Mouse (Mus musculus): ENCODE data around the gene Mdga1.

The Mdga1 gene

DNA sequence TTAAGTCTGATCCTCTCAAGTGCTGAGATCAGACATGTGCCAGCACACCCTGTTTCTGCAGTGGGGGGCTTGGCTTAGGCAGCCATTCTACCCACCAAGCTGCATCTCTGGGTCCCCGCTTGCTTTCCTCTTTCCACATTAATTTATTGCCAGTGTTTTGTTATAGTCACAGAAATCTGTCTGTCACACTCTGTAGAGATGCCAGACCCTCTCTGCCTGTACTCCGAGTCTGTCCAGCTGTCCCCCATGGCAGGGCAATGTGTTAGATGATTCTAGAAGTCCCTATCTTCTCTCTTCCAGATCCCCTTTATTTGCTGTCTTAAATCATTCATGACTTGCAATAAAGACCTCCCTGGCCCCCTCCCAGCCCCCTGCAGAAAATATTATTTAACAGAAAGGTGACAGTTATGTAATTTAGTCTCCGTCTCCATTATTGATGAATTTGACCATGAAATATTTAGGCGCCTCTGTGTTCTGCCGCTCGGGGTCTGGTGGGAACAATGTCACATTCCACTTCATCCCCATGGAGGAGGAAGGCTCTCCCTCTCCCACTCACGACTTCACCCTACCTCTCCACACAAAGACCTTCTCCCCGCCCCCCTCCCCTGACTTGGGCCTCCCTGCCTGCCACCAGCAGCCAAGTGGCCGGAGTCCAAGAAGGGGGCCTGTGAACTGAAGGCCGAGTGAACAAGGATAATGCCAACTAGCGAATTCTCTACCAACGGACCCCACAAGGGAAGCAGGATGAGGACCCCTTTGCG is 50.9 kb downstream of the Mdga1 start:
- peak; percentile 27 to 56 for DNase-seq

- DNase-seq = no peak
Measured at GRCm38 (mm10) chr17:29916968-29917367, 52.9 kb downstream of the Mdga1 start.

DNA sequence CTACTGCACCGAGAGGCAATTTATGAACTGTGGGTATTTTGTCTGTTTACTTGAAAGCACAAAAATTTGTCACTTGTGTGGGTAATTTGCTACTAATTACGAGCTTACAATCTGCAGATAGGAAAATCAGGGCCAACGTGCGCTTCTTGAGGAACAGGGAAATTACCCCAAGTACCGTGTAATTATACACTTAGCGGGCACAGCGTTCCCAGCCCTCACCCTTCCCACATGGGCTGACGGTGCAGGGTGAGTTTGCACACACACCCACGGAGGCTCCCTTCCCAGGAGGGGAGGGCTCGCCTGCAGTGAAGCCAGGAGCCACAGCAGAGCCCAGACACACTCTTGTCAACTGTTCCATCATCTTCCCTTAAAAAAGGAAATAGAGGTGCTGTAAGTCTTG is 54.1 kb downstream of the Mdga1 start:
- DNase-seq = no peak

- DNase-seq = no peak
Measured at GRCm38 (mm10) chr17:29913301-29913965, 56.5 kb downstream of the Mdga1 start.

DNA sequence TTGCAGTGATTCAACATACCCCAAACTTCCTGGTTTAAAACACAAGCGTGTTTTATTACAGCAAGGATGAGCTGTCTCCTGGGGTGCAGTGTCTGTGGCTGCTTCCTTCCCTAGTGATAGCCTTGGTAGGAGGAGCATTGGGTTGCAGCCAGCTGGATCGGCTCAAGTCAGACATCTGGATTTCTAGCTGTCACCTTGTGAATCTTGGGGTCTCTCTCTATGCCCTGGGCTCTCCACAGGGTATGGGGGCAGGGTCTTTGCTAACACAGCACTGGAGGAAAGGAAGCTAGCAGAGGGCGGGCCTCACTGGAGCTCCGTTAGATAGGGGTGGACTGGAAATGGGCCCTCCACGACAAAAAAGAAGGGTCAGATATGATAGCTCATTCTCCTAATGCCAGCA is 57.2 kb downstream of the Mdga1 start:
- DNase-seq = no peak

GRCm38 (mm10) chr17:29909031-29909430 is 60.9 kb downstream of the Mdga1 start:
- DNase-seq = no peak

- DNase-seq = no peak
Measured at GRCm38 (mm10) chr17:29904694-29905093, 65.2 kb downstream of the Mdga1 start.

DNA sequence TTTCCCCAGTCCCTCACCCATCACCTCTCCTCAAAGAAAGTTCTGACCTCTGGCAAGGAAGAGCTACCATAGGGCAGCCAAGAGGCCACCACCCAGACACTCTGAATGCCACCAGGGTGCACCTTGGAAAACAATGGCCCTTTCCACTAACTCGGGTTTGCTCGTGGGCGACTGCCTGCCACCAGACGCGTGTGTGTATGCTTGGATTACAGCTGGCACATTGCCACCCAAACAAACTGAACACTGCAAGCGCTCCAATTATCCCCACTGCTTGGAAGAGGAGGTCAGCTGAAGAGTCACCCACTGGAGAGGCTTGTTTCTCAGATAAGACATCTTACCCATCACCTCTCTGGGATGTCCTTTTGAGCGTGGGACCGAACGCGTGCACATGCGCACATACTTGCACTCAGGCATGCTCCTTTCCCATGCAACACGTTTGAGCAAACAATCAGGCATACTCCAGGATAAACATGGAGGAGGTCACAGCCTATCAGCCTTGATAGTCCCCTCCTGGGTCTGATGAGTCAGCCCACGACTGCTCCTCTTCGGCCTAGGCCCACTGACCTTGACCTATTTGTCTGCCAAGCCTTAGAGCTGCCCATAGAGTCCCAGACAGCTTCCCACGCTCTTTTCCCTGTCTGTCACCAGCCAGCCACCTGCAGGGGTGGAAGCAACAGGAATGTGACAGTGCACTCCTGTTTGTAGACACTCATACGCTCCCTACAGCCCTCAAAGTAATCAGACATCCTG is 67.3 kb downstream of the Mdga1 start:
- DNase-seq = peak; percentile 43 to 63

DNA sequence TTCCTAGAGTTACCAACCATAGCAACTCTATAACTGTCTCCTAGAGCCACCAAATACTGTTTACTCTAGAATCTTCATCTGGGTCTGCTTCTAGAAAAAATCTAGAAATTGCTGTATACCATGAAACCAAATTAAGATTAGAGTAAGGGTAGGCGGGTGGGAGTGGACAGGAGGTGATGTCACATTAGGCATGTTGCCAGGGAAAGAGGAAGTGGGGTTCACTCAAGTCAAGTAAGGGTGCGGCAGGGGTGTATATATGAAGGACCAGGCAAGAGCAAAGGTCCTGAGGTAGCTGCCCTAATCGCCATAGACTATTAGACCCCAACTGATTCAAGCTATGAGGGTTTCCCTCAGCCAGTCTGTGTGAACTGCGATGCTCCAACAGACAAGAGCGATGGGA is 69.6 kb downstream of the Mdga1 start:
- no peak for DNase-seq

DNA sequence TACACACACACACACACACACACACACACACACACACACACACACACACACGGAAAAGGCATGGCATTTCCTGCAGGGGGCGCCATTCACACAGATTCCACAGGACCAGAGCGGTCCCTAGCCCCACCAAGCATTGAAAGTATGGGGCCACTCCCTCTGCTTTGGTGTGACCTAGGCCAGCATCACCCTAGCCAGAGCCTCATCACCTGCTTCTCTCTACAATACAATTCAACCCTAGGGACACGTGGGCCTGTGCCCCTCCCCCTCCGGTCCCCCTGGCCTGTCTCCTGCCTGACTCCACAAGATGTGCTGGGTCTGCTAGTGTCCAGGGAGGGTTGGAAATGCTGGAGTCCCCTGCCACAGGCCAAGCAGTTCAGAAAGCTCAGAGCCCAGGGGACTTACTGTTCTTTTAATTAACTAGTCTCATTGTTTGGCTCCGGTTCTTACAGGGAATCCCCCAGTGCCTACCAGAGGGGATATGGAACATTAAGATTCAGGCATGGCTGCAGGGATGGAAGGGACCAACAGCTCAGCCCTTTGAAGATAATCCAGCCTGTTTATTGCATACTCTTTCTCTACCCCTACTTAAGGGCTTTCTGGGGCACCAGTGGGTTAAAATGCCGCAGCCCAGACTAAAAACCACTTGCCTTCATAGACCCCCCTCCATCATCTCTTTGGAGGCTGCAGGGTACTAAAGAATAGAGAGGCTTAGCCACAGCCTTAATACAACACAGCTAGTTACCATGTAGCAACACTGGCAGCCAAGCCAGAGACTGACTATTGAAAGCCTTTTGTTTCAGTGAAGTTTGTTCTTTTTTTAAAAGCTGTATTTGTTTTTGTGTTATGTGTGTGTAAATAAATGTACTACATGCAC is 73.5 kb downstream of the Mdga1 start:
- peak in 1 of 2 experiments; percentile 66 for DNase-seq

DNA sequence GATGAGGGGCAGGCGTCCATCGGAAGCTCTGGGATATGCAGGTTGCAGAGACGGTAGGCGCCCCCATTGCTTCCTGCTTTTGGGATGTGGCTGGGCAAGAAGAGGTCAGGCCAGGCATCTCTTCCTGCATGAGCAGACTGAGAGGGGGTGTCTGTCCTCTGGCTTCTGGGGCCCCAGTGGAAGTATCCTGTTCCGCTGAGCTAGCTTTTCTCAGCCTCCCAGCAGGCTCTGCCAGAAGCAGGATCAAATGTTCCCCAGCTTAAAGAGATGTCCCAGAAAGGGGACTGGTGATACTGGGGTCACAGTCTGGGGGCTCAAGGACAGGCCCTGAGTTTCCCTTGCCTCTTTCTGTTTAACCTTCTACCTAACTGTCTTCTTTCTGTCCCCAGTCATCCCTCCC is 74.3 kb downstream of the Mdga1 start:
- no peak for DNase-seq

DNA sequence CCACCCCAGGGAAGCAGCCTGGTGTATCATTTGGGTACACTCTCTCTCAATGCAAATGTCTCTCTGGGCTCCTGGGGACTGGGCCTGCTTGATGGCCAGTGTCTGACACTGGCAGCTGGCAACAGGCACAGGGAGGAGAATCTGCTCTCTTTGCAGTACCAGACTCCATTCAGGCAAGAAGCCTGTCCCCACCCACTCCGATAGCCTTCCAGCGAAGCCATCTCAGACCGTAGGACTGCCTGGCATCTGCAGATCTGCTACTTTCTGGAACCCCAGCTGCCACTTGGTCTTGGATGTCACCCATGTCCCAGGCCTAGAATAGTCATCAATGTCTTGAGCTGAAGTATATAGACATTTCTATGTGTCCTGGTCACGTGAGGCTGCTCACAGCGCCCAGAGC is 74.9 kb downstream of the Mdga1 start:
- no peak for DNase-seq

DNA sequence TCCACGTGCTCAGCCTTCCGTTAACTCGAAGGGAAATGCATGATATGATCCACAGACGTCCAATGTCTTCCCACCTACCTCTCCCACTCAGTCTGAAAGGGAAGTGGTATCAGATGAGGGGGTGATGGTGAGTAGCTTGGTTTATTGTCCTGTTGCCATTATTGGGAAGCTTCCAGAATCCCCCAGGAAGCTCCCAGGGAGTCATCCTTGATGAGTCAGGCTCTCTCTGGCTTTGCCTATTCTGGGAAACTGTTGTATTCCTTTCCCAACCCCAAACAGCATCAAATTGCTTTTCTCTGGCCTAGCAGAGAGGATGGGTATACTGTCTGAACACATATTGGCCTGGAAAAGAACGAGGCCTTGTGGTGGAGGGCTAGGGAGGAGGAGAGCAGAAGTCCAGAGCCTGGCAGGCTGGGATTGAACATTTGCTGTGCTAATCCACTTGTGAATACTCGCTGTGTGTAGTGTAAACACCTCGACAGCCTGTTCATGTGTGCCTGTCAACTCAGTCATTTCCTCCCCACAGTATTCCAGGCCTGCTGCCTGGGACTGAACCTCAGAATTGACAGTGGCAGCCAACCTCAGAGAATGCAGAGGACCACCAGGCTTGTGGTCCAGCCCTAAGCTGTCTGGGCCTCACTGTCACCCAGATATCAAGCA is 79.3 kb downstream of the Mdga1 start:
- no peak for DNase-seq

- peak; percentile 87 to 93 for DNase-seq
Measured at GRCm38 (mm10) chr17:29888981-29889980, 80.6 kb downstream of the Mdga1 start.

DNA sequence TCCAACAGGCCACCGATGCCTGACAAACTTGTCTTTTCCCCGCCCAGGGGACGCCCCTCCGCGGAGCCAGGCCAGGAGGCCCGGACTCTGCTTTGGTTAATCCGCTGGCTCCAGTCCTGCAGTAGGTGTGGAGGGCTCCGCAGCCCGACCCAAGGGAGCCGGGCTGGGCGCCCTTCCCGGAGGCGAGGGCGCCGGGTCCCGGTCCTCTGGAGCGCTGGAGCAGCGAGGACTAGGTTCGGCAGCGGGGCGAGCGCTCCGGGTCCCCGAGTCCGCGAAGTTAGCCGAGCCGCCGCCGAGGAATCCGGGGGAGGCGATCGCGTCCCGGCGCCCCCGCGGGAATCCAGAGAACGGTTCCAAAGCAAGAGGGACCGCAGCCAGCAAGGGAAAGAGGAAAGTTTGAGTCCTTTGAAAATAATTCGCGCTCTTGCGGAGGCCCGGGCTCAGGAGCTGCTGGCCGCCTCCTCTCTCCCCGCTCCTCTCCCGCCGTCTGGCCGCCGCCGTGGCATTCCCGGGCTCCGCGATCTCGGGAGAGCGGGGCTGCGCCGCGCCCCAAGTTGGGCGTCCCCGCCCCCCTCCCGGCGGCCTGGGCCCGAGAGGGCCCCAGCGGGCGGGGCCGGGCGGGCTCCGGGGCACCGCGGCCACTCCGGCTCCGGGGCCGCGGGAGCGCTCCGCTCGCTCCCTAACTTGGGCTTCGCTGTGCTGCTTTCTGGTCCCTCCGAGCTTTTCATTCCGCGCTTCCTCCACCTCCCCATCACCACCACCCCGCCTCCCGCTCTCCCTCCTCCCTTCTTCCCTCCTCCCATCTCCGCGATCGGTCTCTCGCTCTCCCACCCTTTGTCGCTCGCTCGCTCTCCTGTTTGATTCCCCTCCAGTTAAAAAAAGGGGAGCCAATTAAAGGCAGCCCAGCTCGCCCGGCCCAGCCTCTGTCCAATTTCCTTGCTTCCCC is 81.7 kb downstream of the Mdga1 start:
- DNase-seq = peak; percentile 67 to 69

DNA sequence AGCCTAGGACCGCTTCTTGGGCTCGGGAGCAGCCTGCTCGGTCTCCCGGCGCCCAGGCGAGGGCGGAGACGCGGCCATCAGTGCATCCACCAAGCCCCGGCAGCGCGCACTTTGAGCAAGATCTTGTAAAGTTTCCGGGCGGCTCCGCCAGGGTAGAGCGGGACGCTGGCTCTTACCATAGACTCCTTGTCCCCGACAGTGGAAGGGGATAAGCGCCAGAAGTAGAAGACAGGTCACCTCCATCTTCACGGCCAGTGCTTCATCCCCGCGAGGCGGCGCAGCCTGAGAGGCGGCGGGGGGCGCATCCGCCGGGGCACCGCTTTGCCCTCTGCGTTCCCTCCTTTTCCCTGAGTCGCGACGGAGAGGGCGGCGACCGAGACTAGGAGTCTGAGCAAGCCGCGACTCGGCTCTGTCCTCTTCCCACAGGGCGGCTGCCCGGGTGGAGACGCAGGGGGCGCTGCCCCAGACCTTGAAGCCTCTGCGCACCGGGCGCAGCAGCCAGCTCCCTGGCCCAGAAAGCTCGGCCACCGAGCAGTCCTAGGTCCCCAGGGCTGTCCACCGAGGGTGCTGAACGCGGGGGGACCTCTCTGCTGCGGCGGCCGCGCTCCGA is 82.5 kb downstream of the Mdga1 start:
- DNase-seq = peak; percentile 33 to 50

GRCm38 (mm10) chr17:29886655-29887251 is 83.1 kb downstream of the Mdga1 start:
- peak; percentile 56 to 59 for DNase-seq

DNA sequence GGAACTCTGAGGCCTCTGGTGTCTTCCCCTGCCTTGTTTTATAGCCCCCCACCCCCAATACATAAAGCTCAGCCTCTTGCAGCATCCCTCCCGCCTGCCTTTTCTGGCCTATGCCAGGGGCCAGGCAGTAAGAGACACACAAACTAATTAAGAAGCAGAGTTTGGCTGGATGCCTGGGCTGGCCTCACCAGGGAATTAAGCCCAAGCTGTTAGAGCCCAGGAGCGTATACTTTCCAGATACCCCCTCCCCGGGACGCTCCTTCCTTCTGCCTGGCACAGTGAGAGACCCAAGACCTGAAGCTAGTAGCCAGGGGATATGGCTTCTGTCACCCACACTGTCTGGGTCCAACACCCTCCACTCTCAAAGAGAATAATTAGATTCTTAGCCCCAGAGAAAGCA is 83.8 kb downstream of the Mdga1 start:
- peak; percentile 69 to 76 for DNase-seq

- DNase-seq = peak; percentile 64
Measured at GRCm38 (mm10) chr17:29884596-29884995, 85.3 kb downstream of the Mdga1 start.

All from cerebellum, postnatal 14 days (tissue).